Comparison of ENCODE assay signal across 8 mouse cellular contexts in genomic region chr3:129970529-129971515, GRCm38 (mm10). TPM values are rescaled to one million over a fixed set of nuclear protein-coding genes. Genes with fewer than 3 reads are reported as not detected.
A peak's percentile ranks its signal among the peaks of the same experiment; 100 is the strongest.
DNase-seq lines count a peak whose midpoint lies in the region; ATAC-seq and TF ChIP-seq lines count a peak whose summit lies in the region.

No protein-coding gene starts in this region.

- H3K9ac ChIP-seq in lung, postnatal 0 days (replicated peaks; ENCODE audit: low read depth): peak overlapping the region; percentile 16; the same call in 1 of the 2 replicates

- no peaks in the 10 kb centered on the region for H3K9me3 ChIP-seq in heart, embryonic 10.5 days
- H3K9me3 ChIP-seq in lung, postnatal 0 days (ENCODE audit: low read length): no peaks in the 10 kb centered on the region

- no peak overlapping the region for H3K27ac ChIP-seq in heart, embryonic 10.5 days
- no peak overlapping the region for H3K27ac ChIP-seq in lung, postnatal 0 days (ENCODE audit: low read length)

- peaks cover 26% of the 10 kb centered on the region; the same call in 1 of the 2 replicates for H3K27me3 ChIP-seq in heart, embryonic 10.5 days (ENCODE audit: insufficient read depth, poor library complexity, severe bottlenecking)
- no peaks in the 10 kb centered on the region for H3K27me3 ChIP-seq in lung, postnatal 0 days (replicated peaks; ENCODE audit: insufficient read depth, low read length)

- no peak for DNase-seq in frontal cortex, postnatal 25 days (ENCODE audit: low spot score in 2 of 2)
- DNase-seq in brain, embryonic 14.5 days (ENCODE audit: low read depth): peak; percentile 98
- no peak for DNase-seq in heart, embryonic 10.5 days (ENCODE audit: low spot score)
- peak; percentile 24 for DNase-seq in kidney, postnatal 10 days
- peak; percentile 67 for DNase-seq in lung, postnatal 0 days (ENCODE audit: low spot score)
- DNase-seq in retina, postnatal 1 day: peak; percentile 88
- DNase-seq in yolk sac, embryonic 10.5 days (ENCODE audit: low spot score): no peak

- TF ChIP-seq EP300 in lung, postnatal 0 days (IDR thresholded peaks at IDR 0.05): no peak

- 12% methylated on average over 19 of the region's 19 CpGs for WGBS in heart, embryonic 10.5 days
- WGBS in lung, postnatal 0 days: 12% methylated on average over 19 of the region's 19 CpGs

- H3K4me2 ChIP-seq in lung, postnatal 0 days (replicated peaks; ENCODE audit: low read depth, low read length): peak overlapping the region; percentile 98

- peak overlapping the region; percentile 72 for H3K4me3 ChIP-seq in heart, embryonic 10.5 days
- peak overlapping the region; percentile 57 for H3K4me3 ChIP-seq in lung, postnatal 0 days (ENCODE audit: low read depth, low read length)

- no peaks in the 10 kb centered on the region for H3K36me3 ChIP-seq in heart, embryonic 10.5 days
- H3K36me3 ChIP-seq in lung, postnatal 0 days (ENCODE audit: insufficient read depth, low read length): no peaks in the 10 kb centered on the region

- peaks cover 22% of the 10 kb centered on the region for H3K4me1 ChIP-seq in heart, embryonic 10.5 days
- peaks cover 10% of the 10 kb centered on the region; the same call in 1 of the 2 replicates for H3K4me1 ChIP-seq in lung, postnatal 0 days (ENCODE audit: insufficient read depth, low read depth, low read length)

- no peak for TF ChIP-seq CTCF in brain, embryonic 14.5 days (IDR thresholded peaks at IDR 0.05; ENCODE audit: borderline replicate concordance, extremely low read depth, insufficient read depth, insufficient read length)
- no peak for TF ChIP-seq CTCF in lung, postnatal 0 days (IDR thresholded peaks at IDR 0.05)

- TF ChIP-seq POLR2A in brain, embryonic 14.5 days (IDR thresholded peaks at IDR 0.05; ENCODE audit: borderline replicate concordance, extremely low read depth, insufficient read depth, insufficient read length, poor library complexity, severe bottlenecking): no peak

- ATAC-seq in frontal cortex, adult (ENCODE audit: low TSS enrichment): peak; percentile 60
- ATAC-seq in lung, postnatal 0 days: peak; percentile 34; the same call in 1 of the 2 replicates

RNA-seq across cellular contexts. Expression of gene Mcub, which starts 0.8 kb away (rescaled TPM):
- 3.0 and 3.8 TPM in 2 replicates for polyA plus RNA-seq in brain, embryonic 14.5 days (2012; rRNA removed)
- polyA plus RNA-seq in heart, embryonic 10.5 days (2016; fragmentation: Nextera tagmentation; extraction: Ambion mirVana): 3.9 and 6.0 TPM in 2 replicates
- 11.2 and 11.8 TPM in 2 replicates for polyA plus RNA-seq in lung, postnatal 0 days (2015; fragmentation: Nextera tagmentation; extraction: Ambion mirVana)

Comparison
In these comparisons a context has a peak if more than half of its experiments do, and no peak if none do; other contexts are left out.
1. DNase-seq: peak in brain, embryonic 14.5 days (single experiment), kidney, postnatal 10 days (single experiment), lung, postnatal 0 days (single experiment) and retina, postnatal 1 day (single experiment); none in frontal cortex, postnatal 25 days (0 of 2), heart, embryonic 10.5 days (single experiment) and yolk sac, embryonic 10.5 days (single experiment).